Mouse (Mus musculus): ENCODE measurements around the gene Mrfap1. TPM values are rescaled to one million over a fixed set of nuclear protein-coding genes. Genes with fewer than 3 reads are reported as not detected.
A peak's percentile ranks its signal among the peaks of the same experiment; 100 is the strongest.

Gene Mrfap1
- polyA plus RNA-seq, 2 experiments = 260 to 638 TPM

DNA sequence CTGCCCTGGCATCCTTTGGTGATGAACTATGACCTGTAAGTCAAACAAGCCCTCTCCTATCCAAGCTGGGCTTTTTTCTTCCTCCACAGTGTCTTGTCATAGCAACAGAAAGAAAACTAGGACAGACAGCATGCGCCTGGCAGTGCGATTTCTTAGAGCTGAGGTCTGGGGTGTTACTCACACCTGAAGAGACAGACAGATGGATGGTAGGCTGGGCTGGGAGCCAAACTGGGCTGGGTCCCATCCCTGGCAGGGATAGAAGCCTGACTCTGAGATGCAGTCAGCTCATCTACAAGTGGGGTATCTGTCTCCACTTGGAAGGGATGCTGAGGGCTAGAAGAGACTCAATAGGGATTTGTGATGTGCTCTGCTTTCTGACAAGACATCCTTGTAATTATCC is 42.5 kb upstream of the Mrfap1 start:
- WGBS = 90% methylated on average over 2 of the region's 2 CpGs
- H3K4me1 ChIP-seq (ENCODE audit: control insufficient read depth, insufficient read depth, low read length) = no peaks in the 10 kb centered on the region
- ATAC-seq (ENCODE audit: low FRiP score, low read depth) (no peak), DNase-seq (ENCODE audit: low spot score) (no peak)
- H3K36me3 ChIP-seq (ENCODE audit: control insufficient read depth, insufficient read depth, low read length) = no peaks in the 10 kb centered on the region
- no peaks in the 10 kb centered on the region for H3K27me3 ChIP-seq (ENCODE audit: control insufficient read depth, insufficient read depth, low read length)
- H3K4me2 ChIP-seq (replicated peaks; ENCODE audit: low read depth, low read length, severe bottlenecking) = no peak overlapping the region
- no peak overlapping the region for H3K9ac ChIP-seq (ENCODE audit: low read depth, low read length, severe bottlenecking)
- no peak for TF ChIP-seq POLR2A (IDR thresholded peaks at IDR 0.05; ENCODE audit: borderline replicate concordance, extremely low read depth, insufficient read depth, insufficient read length)
- H3K27ac ChIP-seq (replicated peaks; ENCODE audit: low read depth, low read length) = no peak overlapping the region
- H3K4me3 ChIP-seq (replicated peaks; ENCODE audit: low read length) = no peak overlapping the region
- no peaks in the 10 kb centered on the region for H3K9me3 ChIP-seq (ENCODE audit: control insufficient read depth, low read length)

DNA sequence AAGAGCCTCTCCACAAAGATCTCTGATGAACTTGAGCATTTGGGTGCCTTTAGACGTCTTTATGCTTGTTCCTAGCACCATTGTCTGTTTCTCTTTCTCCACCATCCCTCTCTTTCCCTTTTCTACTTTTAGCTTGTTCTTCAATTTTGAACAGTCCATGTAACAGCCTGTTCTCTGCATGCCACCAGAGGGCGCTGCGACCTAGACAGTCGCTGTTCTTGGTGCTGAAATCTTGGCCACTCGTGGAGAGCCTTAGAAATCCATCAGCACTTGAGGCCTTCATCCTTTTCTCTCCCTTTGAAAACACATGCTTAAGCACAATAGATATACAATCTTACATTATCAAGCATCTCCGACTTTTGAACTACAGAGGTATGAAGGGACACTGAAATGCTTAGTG is 39.4 kb upstream of the Mrfap1 start:
- WGBS = 2% methylated on average over 6 of the region's 6 CpGs
- H3K4me1 ChIP-seq (ENCODE audit: control insufficient read depth, insufficient read depth, low read length) = peaks cover 1% of the 10 kb centered on the region; the same call in 1 of the 2 replicates
- ATAC-seq (ENCODE audit: low FRiP score, low read depth) (no peak), DNase-seq (ENCODE audit: low spot score) (peak; percentile 66)
- no peaks in the 10 kb centered on the region for H3K36me3 ChIP-seq (ENCODE audit: control insufficient read depth, insufficient read depth, low read length)
- no peak overlapping the region for H3K4me3 ChIP-seq (replicated peaks; ENCODE audit: low read length)
- no peak overlapping the region for H3K9ac ChIP-seq (ENCODE audit: low read depth, low read length, severe bottlenecking)
- no peak for TF ChIP-seq POLR2A (IDR thresholded peaks at IDR 0.05; ENCODE audit: borderline replicate concordance, extremely low read depth, insufficient read depth, insufficient read length)
- no peak overlapping the region for H3K4me2 ChIP-seq (replicated peaks; ENCODE audit: low read depth, low read length, severe bottlenecking)
- H3K27ac ChIP-seq (replicated peaks; ENCODE audit: low read depth, low read length) = no peak overlapping the region
- H3K9me3 ChIP-seq (ENCODE audit: control insufficient read depth, low read length) = no peaks in the 10 kb centered on the region
- no peaks in the 10 kb centered on the region for H3K27me3 ChIP-seq (ENCODE audit: control insufficient read depth, insufficient read depth, low read length)

DNA sequence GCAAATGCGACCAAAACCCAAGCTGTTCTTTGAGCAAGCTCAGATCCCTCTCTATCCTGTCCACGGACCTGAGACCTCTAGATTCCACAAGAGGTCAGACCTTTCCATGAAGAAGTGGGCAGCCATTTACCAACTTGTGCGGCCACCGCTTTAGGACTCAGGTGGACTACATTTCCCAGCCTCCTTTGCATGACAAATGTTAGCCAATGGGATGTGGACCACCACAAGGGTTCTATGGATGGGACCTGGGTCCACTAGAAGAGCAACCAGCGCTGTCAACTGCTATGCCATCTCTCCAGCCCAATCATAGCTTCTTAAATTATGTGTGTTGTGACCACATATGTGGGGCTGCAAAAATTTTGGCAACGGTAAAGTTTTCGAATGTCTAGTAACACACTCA is 34.7 kb upstream of the Mrfap1 start:
- H3K27me3 ChIP-seq (ENCODE audit: control insufficient read depth, insufficient read depth, low read length) = no peaks in the 10 kb centered on the region
- H3K9ac ChIP-seq (ENCODE audit: low read depth, low read length, severe bottlenecking) = no peak overlapping the region
- no peak overlapping the region for H3K27ac ChIP-seq (replicated peaks; ENCODE audit: low read depth, low read length)
- DNase-seq (ENCODE audit: low spot score) (no peak), ATAC-seq (ENCODE audit: low FRiP score, low read depth) (no peak)
- H3K4me3 ChIP-seq (replicated peaks; ENCODE audit: low read length) = no peak overlapping the region
- TF ChIP-seq POLR2A (IDR thresholded peaks at IDR 0.05; ENCODE audit: borderline replicate concordance, extremely low read depth, insufficient read depth, insufficient read length) = no peak
- WGBS = 59% methylated on average over 7 of the region's 7 CpGs
- H3K4me1 ChIP-seq (ENCODE audit: control insufficient read depth, insufficient read depth, low read length) = peaks cover 6% of the 10 kb centered on the region; the same call in 1 of the 2 replicates
- no peaks in the 10 kb centered on the region for H3K9me3 ChIP-seq (ENCODE audit: control insufficient read depth, low read length)
- H3K4me2 ChIP-seq (replicated peaks; ENCODE audit: low read depth, low read length, severe bottlenecking) = no peak overlapping the region
- H3K36me3 ChIP-seq (ENCODE audit: control insufficient read depth, insufficient read depth, low read length) = no peaks in the 10 kb centered on the region

DNA sequence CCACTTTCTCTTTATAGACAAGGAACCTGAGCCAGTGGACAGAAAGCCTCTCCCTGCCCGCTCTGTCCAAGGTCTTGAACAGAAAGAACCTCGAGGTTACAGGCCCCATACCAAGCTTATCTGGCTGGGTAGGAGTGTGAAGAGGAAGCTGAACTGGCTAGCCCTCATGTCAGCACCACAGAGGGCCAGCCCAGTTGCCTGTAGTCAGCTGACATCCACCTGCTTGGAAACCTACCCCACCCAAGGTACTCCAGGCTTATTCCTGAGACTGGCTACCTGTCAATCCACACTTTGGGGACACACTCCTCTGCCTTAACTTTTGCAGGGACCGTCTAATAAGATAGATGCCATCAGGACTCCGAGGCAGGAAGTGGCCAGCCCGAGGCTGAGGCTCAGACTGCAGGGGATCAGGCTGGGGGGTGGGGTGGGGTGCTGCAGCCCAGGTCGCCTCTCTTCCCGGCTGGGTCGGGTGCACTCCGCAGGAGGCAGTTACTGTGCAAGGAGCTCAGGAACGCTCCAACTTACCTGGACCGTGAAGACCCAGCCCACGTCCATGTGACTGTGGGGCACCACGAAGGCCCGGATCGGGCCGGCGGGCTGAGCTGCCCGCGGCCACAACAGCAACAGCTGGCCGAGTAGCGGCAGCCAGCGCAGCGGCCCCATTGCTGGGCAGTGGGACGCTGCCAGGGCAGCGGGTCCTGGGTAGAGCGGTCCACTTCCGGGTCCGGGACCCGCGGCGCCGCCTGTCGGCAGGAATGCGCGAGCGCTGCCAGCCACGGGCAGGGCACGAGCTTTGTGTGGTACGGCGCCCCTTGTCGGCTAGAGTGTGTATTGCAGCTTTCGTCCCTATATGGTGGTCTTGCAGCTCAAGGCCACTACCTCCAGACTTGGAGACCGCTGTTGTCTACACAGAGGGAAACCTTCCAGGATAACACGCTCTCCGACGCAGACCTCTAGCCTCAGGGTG is 33.6 kb upstream of the Mrfap1 start, which contains the start of gene Man2b2:
Gene Man2b2, minus strand, starts transcription at position 741 of the 967 bp plus-strand sequence.
- Histone ChIP-seq H3K4me1 (ENCODE audit: control insufficient read depth, insufficient read depth, low read length) (peaks cover 6% of the 10 kb centered on the region; the same call in 1 of the 2 replicates), H3K4me2 (replicated peaks; ENCODE audit: low read depth, low read length, severe bottlenecking) (peak within 1 kb of the TSS; percentile 69), H3K4me3 (replicated peaks; ENCODE audit: low read length) (peak within 1 kb of the TSS; percentile 52), H3K36me3 (ENCODE audit: control insufficient read depth, insufficient read depth, low read length) (no peaks in the 10 kb centered on the region), H3K27me3 (ENCODE audit: control insufficient read depth, insufficient read depth, low read length) (no peaks in the 10 kb centered on the region), H3K9me3 (ENCODE audit: control insufficient read depth, low read length) (no peaks in the 10 kb centered on the region), H3K9ac (ENCODE audit: low read depth, low read length, severe bottlenecking) (peak within 1 kb of the TSS; percentile 55), H3K27ac (replicated peaks; ENCODE audit: low read depth, low read length) (no peak within 1 kb of the TSS)
- 4% methylated on average over 35 of the region's 46 CpGs for WGBS
- DNase-seq (ENCODE audit: low spot score) (peak; percentile 68), ATAC-seq (ENCODE audit: low FRiP score, low read depth) (peak; percentile 87)
- TF ChIP-seq POLR2A (IDR thresholded peaks at IDR 0.05; ENCODE audit: borderline replicate concordance, extremely low read depth, insufficient read depth, insufficient read length) = 0 out of 2 replicates have a peak, but pooled peaks have one; percentile 12

DNA sequence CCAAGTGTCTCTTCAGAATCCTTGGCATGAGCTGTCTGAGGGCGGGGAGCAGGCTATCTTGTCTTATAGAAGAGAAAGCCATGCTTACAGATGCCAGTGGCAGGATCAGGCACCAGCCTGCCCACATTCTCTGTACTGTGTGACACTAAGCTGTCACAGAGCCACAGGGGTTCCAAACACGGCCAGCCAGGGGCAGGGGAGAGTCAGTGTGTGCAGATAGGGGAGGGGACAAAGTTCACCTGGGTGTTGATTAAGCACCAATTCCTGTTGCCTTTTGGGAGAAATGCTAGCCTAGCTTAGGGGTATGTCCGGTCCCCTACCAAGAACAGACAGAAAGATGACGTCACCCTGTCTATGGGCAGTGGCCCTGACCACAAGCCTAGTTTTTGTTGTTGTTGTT is 32.5 kb upstream of the Mrfap1 start:
- no peak for DNase-seq (ENCODE audit: low spot score)
- Histone ChIP-seq H3K36me3 (ENCODE audit: control insufficient read depth, insufficient read depth, low read length) (no peaks in the 10 kb centered on the region), H3K9ac (ENCODE audit: low read depth, low read length, severe bottlenecking) (no peak overlapping the region), H3K27ac (replicated peaks; ENCODE audit: low read depth, low read length) (no peak overlapping the region), H3K4me3 (replicated peaks; ENCODE audit: low read length) (no peak overlapping the region), H3K4me2 (replicated peaks; ENCODE audit: low read depth, low read length, severe bottlenecking) (no peak overlapping the region), H3K27me3 (ENCODE audit: control insufficient read depth, insufficient read depth, low read length) (no peaks in the 10 kb centered on the region), H3K4me1 (ENCODE audit: control insufficient read depth, insufficient read depth, low read length) (peaks cover 6% of the 10 kb centered on the region; the same call in 1 of the 2 replicates), H3K9me3 (ENCODE audit: control insufficient read depth, low read length) (no peaks in the 10 kb centered on the region)
- 81% methylated on average over 4 of the region's 4 CpGs for WGBS
- no peak for TF ChIP-seq POLR2A (IDR thresholded peaks at IDR 0.05; ENCODE audit: borderline replicate concordance, extremely low read depth, insufficient read depth, insufficient read length)
- no peak for ATAC-seq (ENCODE audit: low FRiP score, low read depth)

Measured in limb, embryonic 14.5 days (tissue).